Mouse (Mus musculus) B cell, adult 2 months (primary cell): ENCODE results near the gene Tas2r118.

ENCODE experiments used
- DNase-seq, 2 experiments: peaks; one replicate each; pipeline ENCODE4 v3.0.0; 2022

Gene Tas2r118

GRCm38 (mm10) chr6:23969960-23970359 is at the start of gene Tas2r118:
Tas2r118 (minus strand) TSS chr6:23970060.
- no peak for DNase-seq

- DNase-seq, result no peak
Measured at GRCm38 (mm10) chr6:24018320-24018719, 48.5 kb upstream of the Tas2r118 start.

GRCm38 (mm10) chr6:23993276-23993675 is 23.4 kb upstream of the Tas2r118 start:
- DNase-seq, result no peak

GRCm38 (mm10) chr6:23990687-23991387 is 21.0 kb upstream of the Tas2r118 start:
- DNase-seq, result no peak

GRCm38 (mm10) chr6:23986293-23986692 is 16.4 kb upstream of the Tas2r118 start:
- DNase-seq, result no peak

GRCm38 (mm10) chr6:23966980-23967379 is 2.9 kb downstream of the Tas2r118 start:
- DNase-seq, result no peak

- DNase-seq, result no peak
Measured at GRCm38 (mm10) chr6:23965925-23966324, 3.9 kb downstream of the Tas2r118 start.

GRCm38 (mm10) chr6:23963741-23964140 is 6.1 kb downstream of the Tas2r118 start:
- no peak for DNase-seq

- no peak for DNase-seq
Measured at GRCm38 (mm10) chr6:23940776-23941175, 29.1 kb downstream of the Tas2r118 start.

- DNase-seq, result no peak
Measured at GRCm38 (mm10) chr6:23938575-23939488, 31.0 kb downstream of the Tas2r118 start.

- DNase-seq, result no peak
Measured at GRCm38 (mm10) chr6:23936414-23936813, 33.4 kb downstream of the Tas2r118 start.

GRCm38 (mm10) chr6:23923806-23924205 is 46.1 kb downstream of the Tas2r118 start:
- no peak for DNase-seq
